Mouse (Mus musculus): ENCODE data around the gene Arhgef3.
A peak's percentile ranks its signal among the peaks of the same experiment; 100 is the strongest.

DNA sequence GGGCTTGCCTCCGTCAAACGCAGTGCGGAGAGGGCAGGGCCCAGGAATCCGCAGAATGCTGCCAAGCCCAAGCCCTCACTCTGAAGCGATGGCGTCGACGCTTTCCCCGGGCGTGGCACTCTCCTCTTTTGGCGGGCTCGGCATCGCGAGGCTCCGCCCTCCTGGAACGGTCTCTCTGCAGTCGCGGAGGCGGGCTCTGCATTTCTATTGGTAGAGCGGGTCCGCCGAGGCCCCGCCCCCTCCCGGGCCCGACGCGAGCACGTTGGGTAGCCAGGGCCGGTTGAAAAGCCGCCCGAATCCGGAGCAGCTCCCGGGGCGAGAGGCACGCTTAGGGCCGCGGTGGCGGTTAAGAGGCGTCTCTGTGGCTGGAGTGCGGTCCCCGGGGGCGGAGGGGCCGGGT, 313.9 kb downstream of the Arhgef3 start, which contains the start of gene Fam208a:
- TF ChIP-seq CTCF (IDR thresholded peaks at IDR 0.05) (no peak), EP300 (IDR thresholded peaks at IDR 0.05) (peak; percentile 36; the same call in 1 of the 2 replicates)

All from lung, postnatal 0 days (tissue).